Mouse (Mus musculus): Measurements from ENCODE around the gene Adgrd1.

Adgrd1 gene

GRCm38 (mm10) chr5:129196501-129196900 lies 100.0 kb downstream of the Adgrd1 start:
- DNase-seq (ENCODE audit: low spot score in 2 of 2), result no peak

GRCm38 (mm10) chr5:129196971-129197519 lies 100.5 kb downstream of the Adgrd1 start:
- no peak for DNase-seq (ENCODE audit: low spot score in 2 of 2)

GRCm38 (mm10) chr5:129200132-129200531 lies 103.6 kb downstream of the Adgrd1 start:
- DNase-seq (ENCODE audit: low spot score in 2 of 2), result no peak

GRCm38 (mm10) chr5:129208279-129208678 lies 111.7 kb downstream of the Adgrd1 start:
- DNase-seq (ENCODE audit: low spot score in 2 of 2), result no peak

- no peak for DNase-seq (ENCODE audit: low spot score in 2 of 2)
Observed at GRCm38 (mm10) chr5:129208845-129209244, 112.3 kb downstream of the Adgrd1 start.

GRCm38 (mm10) chr5:129211385-129212031 lies 115.0 kb downstream of the Adgrd1 start:
- no peak for DNase-seq (ENCODE audit: low spot score in 2 of 2)

- no peak for DNase-seq (ENCODE audit: low spot score in 2 of 2)
Observed at GRCm38 (mm10) chr5:129214023-129214422, 117.5 kb downstream of the Adgrd1 start.

- no peak for DNase-seq (ENCODE audit: low spot score in 2 of 2)
Observed at GRCm38 (mm10) chr5:129216001-129216400, 119.5 kb downstream of the Adgrd1 start.

- DNase-seq (ENCODE audit: low spot score in 2 of 2), result no peak
Observed at GRCm38 (mm10) chr5:129217481-129218221, 121.1 kb downstream of the Adgrd1 start.

GRCm38 (mm10) chr5:129218222-129218505 lies 121.6 kb downstream of the Adgrd1 start:
- no peak for DNase-seq (ENCODE audit: low spot score in 2 of 2)

- no peak for DNase-seq (ENCODE audit: low spot score in 2 of 2)
Observed at GRCm38 (mm10) chr5:129218537-129218981, 122.0 kb downstream of the Adgrd1 start.

- no peak for DNase-seq (ENCODE audit: low spot score in 2 of 2)
Observed at GRCm38 (mm10) chr5:129219178-129219760, 122.7 kb downstream of the Adgrd1 start.

GRCm38 (mm10) chr5:129225810-129226450 lies 129.4 kb downstream of the Adgrd1 start:
- DNase-seq (ENCODE audit: low spot score in 2 of 2), result no peak

- no peak for DNase-seq (ENCODE audit: low spot score in 2 of 2)
Observed at GRCm38 (mm10) chr5:129228171-129228570, 131.6 kb downstream of the Adgrd1 start.

GRCm38 (mm10) chr5:129233301-129233700 lies 136.8 kb downstream of the Adgrd1 start:
- DNase-seq (ENCODE audit: low spot score in 2 of 2), result no peak

GRCm38 (mm10) chr5:129233881-129234432 lies 137.4 kb downstream of the Adgrd1 start:
- DNase-seq (ENCODE audit: low spot score in 2 of 2), result no peak

- no peak for DNase-seq (ENCODE audit: low spot score in 2 of 2)
Observed at GRCm38 (mm10) chr5:129236366-129236765, 139.8 kb downstream of the Adgrd1 start.

- DNase-seq (ENCODE audit: low spot score in 2 of 2), result no peak
Observed at GRCm38 (mm10) chr5:129241865-129242264, 145.3 kb downstream of the Adgrd1 start.

GRCm38 (mm10) chr5:129242265-129242664 lies 145.7 kb downstream of the Adgrd1 start:
- DNase-seq (ENCODE audit: low spot score in 2 of 2), result no peak

- no peak for DNase-seq (ENCODE audit: low spot score in 2 of 2)
Observed at GRCm38 (mm10) chr5:129243120-129243519, 146.6 kb downstream of the Adgrd1 start.

GRCm38 (mm10) chr5:129244392-129244791 lies 147.8 kb downstream of the Adgrd1 start:
- no peak for DNase-seq (ENCODE audit: low spot score in 2 of 2)

GRCm38 (mm10) chr5:129249080-129249479 lies 152.5 kb downstream of the Adgrd1 start:
- no peak for DNase-seq (ENCODE audit: low spot score in 2 of 2)

Data from frontal cortex, postnatal 10 days (tissue).